Mouse (Mus musculus) myocyte (in vitro differentiated cells): ENCODE results near the gene Bmp15. TPM values are rescaled to one million over a fixed set of nuclear protein-coding genes. Genes with fewer than 3 reads are reported as not detected.

Experiments used
- H3K27me3 ChIP-seq: one replicate; pipeline ENCODE4 v1.6.1; 2011; ENCODE audit not compliant: control insufficient read depth, insufficient read depth, insufficient read length
- H3K36me3 ChIP-seq: one replicate; pipeline ENCODE4 v1.6.1; 2011; ENCODE audit not compliant: control insufficient read depth, insufficient read depth
- H3K4me2 ChIP-seq: one replicate; pipeline ENCODE4 v1.6.1; 2011; ENCODE audit warnings: low read depth, control low read depth
- H3K4me3 ChIP-seq: one replicate; pipeline ENCODE4 v1.5.1; 2011; ENCODE audit warnings: mild to moderate bottlenecking, control low read depth, moderate library complexity
- H3K79me2 ChIP-seq: one replicate; pipeline ENCODE4 v1.6.1; 2011; ENCODE audit not compliant: control insufficient read depth, insufficient read depth
- H3ac ChIP-seq: one replicate; pipeline ENCODE4 v1.6.1; 2011; ENCODE audit not compliant: control insufficient read depth, insufficient read length
- CEBPB ChIP-seq: IDR thresholded peaks from 2 replicates; pipeline ENCODE4 v1.6.1; 2011; ENCODE audit warnings: mild to moderate bottlenecking, moderate library complexity; ENCODE audit not compliant: poor library complexity, insufficient read depth, severe bottlenecking
- E2F4 ChIP-seq: IDR thresholded peaks from one replicate; pipeline ENCODE4 v1.6.1; 2011; ENCODE audit warnings: mild to moderate bottlenecking, control low read depth, moderate library complexity; ENCODE audit not compliant: insufficient read depth
- MAX ChIP-seq: IDR thresholded peaks from one replicate; pipeline ENCODE4 v1.6.1; 2011; ENCODE audit warnings: low read depth, mild to moderate bottlenecking, control low read depth
- MYOG ChIP-seq, 3 experiments: IDR thresholded peaks; one replicate each; pipeline ENCODE4 v1.6.1; 2011; ENCODE audit warnings: control low read depth in 2 of 3, low read depth in 2 of 3, mild to moderate bottlenecking in 2 of 3; ENCODE audit not compliant: insufficient read length in 2 of 3, control insufficient read depth in 1 of 3, insufficient read depth in 1 of 3
- POLR2A ChIP-seq: IDR thresholded peaks from one replicate; pipeline ENCODE4 v1.6.1; 2011; ENCODE audit warnings: low read depth, mild to moderate bottlenecking, control low read depth, moderate library complexity; ENCODE audit not compliant: insufficient read length
- POLR2AphosphoS2 ChIP-seq: IDR thresholded peaks from one replicate; pipeline ENCODE4 v1.6.1; 2011; ENCODE audit warnings: low read depth, control low read depth; ENCODE audit not compliant: insufficient read length
- REST ChIP-seq: IDR thresholded peaks from one replicate; pipeline ENCODE4 v1.6.1; 2011; ENCODE audit warnings: mild to moderate bottlenecking, control low read depth, moderate library complexity; ENCODE audit not compliant: insufficient read depth, insufficient read length
- SRF ChIP-seq: IDR thresholded peaks from one replicate; pipeline ENCODE4 v1.6.1; 2011; ENCODE audit warnings: low read depth; ENCODE audit not compliant: control insufficient read depth, insufficient read length
- TCF12 ChIP-seq: IDR thresholded peaks from one replicate; pipeline ENCODE4 v1.6.1; 2011; ENCODE audit warnings: mild to moderate bottlenecking, control low read depth; ENCODE audit not compliant: poor library complexity, insufficient read depth, severe bottlenecking
- TCF3 ChIP-seq: IDR thresholded peaks from one replicate; pipeline ENCODE4 v1.6.1; 2011; ENCODE audit warnings: low read depth, control low read depth; ENCODE audit not compliant: insufficient read length
- USF1 ChIP-seq: IDR thresholded peaks from one replicate; pipeline ENCODE4 v1.6.1; 2011; ENCODE audit warnings: low read depth, mild to moderate bottlenecking, control low read depth, moderate library complexity
- polyA plus RNA-seq: library from polyadenylated mRNA; unstranded; fragments of >200 nt; fragmentation: generic; extraction: Trizol; gene quantifications from one replicate; pipeline ENCODE4 v1.2.1, GENCODE M21; 2012; ENCODE audit warnings: missing spikeins

Gene Bmp15
- not detected for polyA plus RNA-seq

GRCm38 (mm10) chrX:6320621-6321020 lies at the start of gene Bmp15:
Gene Bmp15 (minus strand): TSS chrX:6320721.
- TF ChIP-seq TCF3 (no peak), MAX (no peak), MYOG (IDR thresholded peaks at IDR 0.05; ENCODE audit: control insufficient read depth in 1 of 3, insufficient read depth in 1 of 3, insufficient read length in 2 of 3, low read depth in 2 of 3) (no peak), SRF (no peak), TCF12 (no peak), CEBPB (no peak), POLR2AphosphoS2 (no peak), E2F4 (no peak)

GRCm38 (mm10) chrX:6368822-6369221 lies 48.3 kb upstream of the Bmp15 start:
- no peaks in the 10 kb centered on the region for H3K27me3 ChIP-seq
- no peak for TF ChIP-seq POLR2A
- TF ChIP-seq MAX = no peak
- TF ChIP-seq POLR2AphosphoS2 = no peak
- no peak for TF ChIP-seq MYOG (IDR thresholded peaks at IDR 0.05; ENCODE audit: control insufficient read depth in 1 of 3, insufficient read depth in 1 of 3, insufficient read length in 2 of 3, low read depth in 2 of 3)
- TF ChIP-seq TCF12 = no peak
- no peak overlapping the region for H3K4me3 ChIP-seq
- no peaks in the 10 kb centered on the region for H3K36me3 ChIP-seq
- H3ac ChIP-seq = no peak overlapping the region
- no peaks in the 10 kb centered on the region for H3K79me2 ChIP-seq
- H3K4me2 ChIP-seq = no peak overlapping the region

More at GRCm38 (mm10) chrX:6320621-6321020, at the start of gene Bmp15:
- no peaks in the 10 kb centered on the region for H3K27me3 ChIP-seq
- H3K79me2 ChIP-seq = no peaks in the 10 kb centered on the region
- no peak within 1 kb of the TSS for H3K4me2 ChIP-seq
- no peaks in the 10 kb centered on the region for H3K36me3 ChIP-seq
- H3ac ChIP-seq = no peak within 1 kb of the TSS
- no peak within 1 kb of the TSS for H3K4me3 ChIP-seq

- Histone ChIP-seq H3K4me2 (no peak overlapping the region), H3K4me3 (no peak overlapping the region), H3ac (no peak overlapping the region), H3K79me2 (no peaks in the 10 kb centered on the region), H3K36me3 (no peaks in the 10 kb centered on the region), H3K27me3 (no peaks in the 10 kb centered on the region)
- no peak for TF ChIP-seq TCF3
- TF ChIP-seq REST = no peak
- no peak for TF ChIP-seq POLR2AphosphoS2
- TF ChIP-seq MYOG (IDR thresholded peaks at IDR 0.05; ENCODE audit: control insufficient read depth in 1 of 3, insufficient read depth in 1 of 3, insufficient read length in 2 of 3, low read depth in 2 of 3) = no peak
- TF ChIP-seq TCF12 = no peak
- TF ChIP-seq SRF = no peak
- TF ChIP-seq E2F4 = no peak
- no peak for TF ChIP-seq USF1
- no peak for TF ChIP-seq POLR2A
- no peak for TF ChIP-seq CEBPB
Observed at GRCm38 (mm10) chrX:6357503-6358114, 37.1 kb upstream of the Bmp15 start.

- Histone ChIP-seq H3K4me3 (no peak overlapping the region), H3K27me3 (no peaks in the 10 kb centered on the region), H3ac (no peak overlapping the region), H3K4me2 (no peak overlapping the region), H3K36me3 (no peaks in the 10 kb centered on the region), H3K79me2 (no peaks in the 10 kb centered on the region)
- no peak for TF ChIP-seq E2F4
- no peak for TF ChIP-seq TCF3
- TF ChIP-seq REST = no peak
Observed at GRCm38 (mm10) chrX:6356876-6357275, 36.4 kb upstream of the Bmp15 start.

GRCm38 (mm10) chrX:6345273-6345959 lies 24.9 kb upstream of the Bmp15 start:
- H3K27me3 ChIP-seq = no peaks in the 10 kb centered on the region
- no peaks in the 10 kb centered on the region for H3K36me3 ChIP-seq
- H3ac ChIP-seq = no peak overlapping the region
- H3K79me2 ChIP-seq = no peaks in the 10 kb centered on the region
- no peak overlapping the region for H3K4me2 ChIP-seq
- no peak overlapping the region for H3K4me3 ChIP-seq
- no peak for TF ChIP-seq MYOG (IDR thresholded peaks at IDR 0.05; ENCODE audit: control insufficient read depth in 1 of 3, insufficient read depth in 1 of 3, insufficient read length in 2 of 3, low read depth in 2 of 3)
- no peak for TF ChIP-seq SRF
- TF ChIP-seq REST = no peak
- TF ChIP-seq MAX = no peak
